10 mouse cellular contexts compared by ENCODE assay signal in genomic region chr6:99691666-99692205, GRCm38 (mm10). TPM values are rescaled to one million over a fixed set of nuclear protein-coding genes. Genes with fewer than 3 reads are reported as not detected.
DNase-seq lines count a peak whose midpoint lies in the region; ATAC-seq and TF ChIP-seq lines count a peak whose summit lies in the region.
"Had no signal": no experiment of that assay in that cellular context is flagged by ENCODE, and none has a peak within 500 bp of the region (broad histone marks: within the 10 kb centered on the region; RNA-seq: fewer than 3 reads in every experiment).

No protein-coding gene starts in this region.

- peak overlapping the region; percentile 91 for H3K9ac ChIP-seq in forebrain, postnatal 0 days
- H3K9ac ChIP-seq in liver, embryonic 14.5 days (replicated peaks), result no peak overlapping the region

- H3K9me3 ChIP-seq in forebrain, postnatal 0 days (ENCODE audit: low read length), result no peaks in the 10 kb centered on the region
- no peaks in the 10 kb centered on the region for H3K9me3 ChIP-seq in liver, embryonic 14.5 days (ENCODE audit: control insufficient read depth, low read length)

- WGBS in forebrain, postnatal 0 days, result 7% methylated on average over 24 of the region's 25 CpGs
- 8% methylated on average over 25 of the region's 25 CpGs for WGBS in liver, embryonic 14.5 days (ENCODE audit: insufficient replicate concordance)

- peak overlapping the region; percentile 73 for H3K4me3 ChIP-seq in forebrain, postnatal 0 days (ENCODE audit: low read depth, low read length)
- peak overlapping the region; percentile 33 to 44; a peak in 3 of 4 replicates for H3K4me3 ChIP-seq in liver, embryonic 14.5 days (ENCODE audit: insufficient read depth in 1 of 2, low read depth in 2 of 2, low read length in 2 of 2)

- peaks cover 8% of the 10 kb centered on the region for H3K4me1 ChIP-seq in forebrain, postnatal 0 days (ENCODE audit: insufficient read depth)
- no peaks in the 10 kb centered on the region for H3K4me1 ChIP-seq in liver, embryonic 14.5 days (replicated peaks; ENCODE audit: control insufficient read depth in 2 of 2, insufficient read depth in 2 of 2, low read length in 1 of 2)

- no peaks in the 10 kb centered on the region for H3K36me3 ChIP-seq in forebrain, postnatal 0 days (ENCODE audit: insufficient read depth)
- H3K36me3 ChIP-seq in liver, embryonic 14.5 days (replicated peaks; ENCODE audit: control insufficient read depth, insufficient read depth, low read depth), result no peaks in the 10 kb centered on the region

- H3K27me3 ChIP-seq in forebrain, postnatal 0 days (ENCODE audit: insufficient read depth, low read length), result no peaks in the 10 kb centered on the region
- H3K27me3 ChIP-seq in liver, embryonic 14.5 days (ENCODE audit: control insufficient read depth, insufficient read depth, low read length), result peaks cover 56% of the 10 kb centered on the region
- H3K27me3 ChIP-seq: CH12.LX had no signal

- ATAC-seq in forebrain, postnatal 0 days, result peak; percentile 8; the same call in 1 of the 2 replicates
- no peak for ATAC-seq in liver, embryonic 14.5 days (ENCODE audit: insufficient read depth)

- TF ChIP-seq CTCF in forebrain, postnatal 0 days (IDR thresholded peaks at IDR 0.05; ENCODE audit: low read depth), result peak; percentile 38; the same call in 1 of the 2 replicates
- no peak for TF ChIP-seq CTCF in liver, embryonic 14.5 days (IDR thresholded peaks at IDR 0.05; ENCODE audit: low read depth)

- H3K27ac ChIP-seq in forebrain, postnatal 0 days (ENCODE audit: low read depth, low read length), result peak overlapping the region; percentile 96
- no peak overlapping the region for H3K27ac ChIP-seq in liver, embryonic 14.5 days

- peak overlapping the region; percentile 94 for H3K4me2 ChIP-seq in forebrain, postnatal 0 days (ENCODE audit: low read depth)
- peak overlapping the region; percentile 52 for H3K4me2 ChIP-seq in liver, embryonic 14.5 days (ENCODE audit: low read depth)

- no peak for TF ChIP-seq EP300 in liver, embryonic 14.5 days (IDR thresholded peaks at IDR 0.05; ENCODE audit: low read depth)

- peak; percentile 86 for DNase-seq in heart, adult 11 months
- no peak for DNase-seq in heart, adult 18-20 months
- peak; percentile 15 for DNase-seq in ES-CJ7 (ENCODE audit: low read depth, low spot score)
- DNase-seq in forebrain, postnatal 0 days, result no peak
- DNase-seq in liver, embryonic 14.5 days (ENCODE audit: low read depth in 3 of 3, low spot score in 3 of 3), result no peak
- DNase-seq in ovary, postnatal 10 days (ENCODE audit: low spot score), result no peak
- DNase-seq in thymus, adult 18-20 months, result no peak
- no peak for DNase-seq in ovary, postnatal 36 days (ENCODE audit: low spot score)

RNA-seq across cellular contexts. Expression of gene Gpr27, which starts 0.7 kb away (rescaled TPM):
- 1 to 10 TPM; 9.2 to 10.0 TPM for total RNA-seq in heart, adult 18-20 months (2021)
- total RNA-seq in forebrain, postnatal 0 days (2014; rRNA removed), result 123 and 127 TPM in 2 replicates
- 30.7 and 38.5 TPM in 2 replicates for polyA plus RNA-seq in forebrain, postnatal 0 days (2015; fragmentation: Nextera tagmentation; extraction: Ambion mirVana)
- polyA plus RNA-seq in liver, embryonic 14.5 days (2012; rRNA removed), result 0.03 TPM in 2 replicates
- polyA plus RNA-seq in liver, embryonic 14.5 days (2014; fragmentation: Nextera tagmentation; extraction: Ambion mirVana), result 0.05 TPM in 1 of 2 replicates, not detected in the other
- total RNA-seq: CH12.LX had no signal
- polyA plus RNA-seq: erythroblast, embryonic 14.5 days had no signal

RNA-seq across cellular contexts. Expression of gene Gm20696, which starts 25.1 kb away (rescaled TPM):
- 1 to 10 TPM in 1 of 2 experiments, under 1 TPM in 1; 0.94 to 2.2 TPM for total RNA-seq in heart, adult 18-20 months (2021)
- 2.2 and 3.0 TPM in 2 replicates for total RNA-seq in forebrain, postnatal 0 days (2014; rRNA removed)
- polyA plus RNA-seq in forebrain, postnatal 0 days (2015; fragmentation: Nextera tagmentation; extraction: Ambion mirVana), result 1.5 and 2.6 TPM in 2 replicates
- 0.12 and 0.16 TPM in 2 replicates for polyA plus RNA-seq in liver, embryonic 14.5 days (2012; rRNA removed)
- 0.33 and 0.40 TPM in 2 replicates for polyA plus RNA-seq in liver, embryonic 14.5 days (2014; fragmentation: Nextera tagmentation; extraction: Ambion mirVana)
- polyA plus RNA-seq: erythroblast, embryonic 14.5 days had no signal

RNA-seq across cellular contexts. Expression of gene Eif4e3, which starts 25.2 kb away (rescaled TPM):
- 10 to 100 TPM; 44.5 to 45.6 TPM for total RNA-seq in heart, adult 18-20 months (2021)
- 12.9 and 13.3 TPM in 2 replicates for total RNA-seq in forebrain, postnatal 0 days (2014; rRNA removed)
- 4.7 and 6.0 TPM in 2 replicates for polyA plus RNA-seq in forebrain, postnatal 0 days (2015; fragmentation: Nextera tagmentation; extraction: Ambion mirVana)
- 0.95 and 1.5 TPM in 2 replicates for polyA plus RNA-seq in liver, embryonic 14.5 days (2012; rRNA removed)
- 1.5 and 1.7 TPM in 2 replicates for polyA plus RNA-seq in liver, embryonic 14.5 days (2014; fragmentation: Nextera tagmentation; extraction: Ambion mirVana)
- polyA plus RNA-seq: erythroblast, embryonic 14.5 days had no signal

RNA-seq across cellular contexts. Expression of gene Prok2, which starts 34.5 kb away (rescaled TPM):
- not detected for total RNA-seq in heart, adult 18-20 months (2021)
- total RNA-seq in forebrain, postnatal 0 days (2014; rRNA removed), result 1.00 and 1.5 TPM in 2 replicates
- 3.8 and 4.9 TPM in 2 replicates for polyA plus RNA-seq in forebrain, postnatal 0 days (2015; fragmentation: Nextera tagmentation; extraction: Ambion mirVana)
- 0.03 TPM in 1 of 2 replicates, not detected in the other for polyA plus RNA-seq in liver, embryonic 14.5 days (2012; rRNA removed)
- polyA plus RNA-seq in liver, embryonic 14.5 days (2014; fragmentation: Nextera tagmentation; extraction: Ambion mirVana), result not detected in 2 replicates
- total RNA-seq: CH12.LX had no signal
- polyA plus RNA-seq: erythroblast, embryonic 14.5 days had no signal

Comparison
In these comparisons a context has a peak if more than half of its experiments do, and no peak if none do; other contexts are left out.
1. DNase-seq: peak in heart, adult 11 months (single experiment) and ES-CJ7 (single experiment); none in heart, adult 18-20 months (0 of 2), forebrain, postnatal 0 days (single experiment), liver, embryonic 14.5 days (0 of 3), ovary, postnatal 10 days (single experiment), thymus, adult 18-20 months (0 of 2) and ovary, postnatal 36 days (single experiment).
2. RNA of gene Gpr27, which starts 0.7 kb away (total RNA-seq): 123 to 127 TPM in forebrain, postnatal 0 days; 9.2 to 10.0 TPM in heart, adult 18-20 months; every median in the first group is over 10 times any median in the second.